Mouse (Mus musculus): ENCODE measurements at regions not wholly inside any gene's neighbourhood (a gene's known extent, or its start where the extent isn't known, plus 50 kb on each side); places are given as distances from the start of the nearest gene placed in this dataset.

GRCm38 (mm10) chr2:117913846-117914245 lies 197.8 kb upstream of the Thbs1 start:
- TF ChIP-seq CTCF (conservative IDR thresholded peaks at IDR 0.05; ENCODE audit: insufficient read depth, insufficient read length, low read depth, low read length) = no peak
- TF ChIP-seq POLR2A (IDR thresholded peaks at IDR 0.05; ENCODE audit: low read depth, low read length) = no peak

Data from kidney, adult 2 months (tissue).